Comparison of ENCODE assay signal across 21 mouse cellular contexts in the genomic region with DNA sequence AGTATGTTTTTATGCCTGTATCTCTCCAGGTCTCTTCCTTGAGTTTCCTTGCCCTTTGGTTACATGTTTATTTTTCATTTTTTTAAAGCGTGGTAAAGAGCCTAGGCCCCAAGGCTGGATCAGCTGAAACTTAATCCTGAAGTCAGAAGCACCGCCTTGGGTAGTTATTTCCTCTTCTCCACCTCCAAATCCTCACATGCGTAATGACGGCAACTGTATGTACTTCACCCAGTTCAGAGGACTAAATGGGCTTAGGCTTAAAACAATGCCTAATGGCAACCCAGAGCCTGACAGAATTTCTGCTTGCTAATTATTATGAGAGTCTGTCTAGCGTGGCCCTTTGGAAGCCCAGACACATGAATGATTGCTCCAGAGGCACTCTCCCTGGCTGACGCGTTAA.
DNase-seq lines count a peak whose midpoint lies in the region; ATAC-seq and TF ChIP-seq lines count a peak whose summit lies in the region.
"Had no signal": no experiment of that assay in that cellular context is flagged by ENCODE, and none has a peak within 500 bp of the region (broad histone marks: within the 10 kb centered on the region; RNA-seq: fewer than 3 reads in every experiment).

No protein-coding gene starts in this region.

- DNase-seq in gastrocnemius, adult 2 months: no peak
- no peak for DNase-seq in gastrocnemius, postnatal 10 days
- peak; percentile 11 for DNase-seq in midbrain, embryonic 14.5 days
- peak; percentile 62 for DNase-seq in embryonic facial prominence, embryonic 14.5 days (ENCODE audit: low spot score)
- no peak for DNase-seq in heart, adult 8-10 months (ENCODE audit: low spot score)
- DNase-seq: cerebellum, adult 11-12 months; gastrocnemius, postnatal 14 days; heart, adult 18-20 months; heart, postnatal 14 days; kidney, adult 11 months; left cerebral cortex, postnatal 4 days; lung, postnatal 4 days; thymus, postnatal 36 days had no signal

- no peaks in the 10 kb centered on the region for H3K36me3 ChIP-seq in midbrain, embryonic 14.5 days (ENCODE audit: control insufficient read depth, insufficient read depth, low read length)
- no peaks in the 10 kb centered on the region for H3K36me3 ChIP-seq in midbrain, embryonic 15.5 days (replicated peaks)
- H3K36me3 ChIP-seq in embryonic facial prominence, embryonic 14.5 days (ENCODE audit: control insufficient read depth, insufficient read depth, low read length): no peaks in the 10 kb centered on the region
- H3K36me3 ChIP-seq: forebrain, embryonic 10.5 days; heart, embryonic 13.5 days; hindbrain, embryonic 12.5 days; stomach, embryonic 15.5 days had no signal

- TF ChIP-seq CTCF in gastrocnemius, adult 2 months (IDR thresholded peaks at IDR 0.05): no peak

- H3K9ac ChIP-seq in midbrain, embryonic 14.5 days (replicated peaks; ENCODE audit: low read length): no peak overlapping the region
- H3K9ac ChIP-seq in midbrain, embryonic 15.5 days: no peak overlapping the region
- no peak overlapping the region for H3K9ac ChIP-seq in embryonic facial prominence, embryonic 14.5 days (ENCODE audit: low read depth, low read length)
- H3K9ac ChIP-seq: heart, embryonic 13.5 days; hindbrain, embryonic 12.5 days; stomach, embryonic 15.5 days had no signal

- intact Hi-C loops in gastrocnemius, adult 2 months (cut with DNase I): no loop called here

- no peaks in the 10 kb centered on the region for H3K27me3 ChIP-seq in midbrain, embryonic 14.5 days (ENCODE audit: control insufficient read depth, insufficient read depth, low read length)
- H3K27me3 ChIP-seq in midbrain, embryonic 15.5 days (replicated peaks): no peaks in the 10 kb centered on the region
- no peaks in the 10 kb centered on the region for H3K27me3 ChIP-seq in embryonic facial prominence, embryonic 14.5 days (replicated peaks; ENCODE audit: control insufficient read depth, insufficient read depth, low read length)
- H3K27me3 ChIP-seq: heart, embryonic 13.5 days; hindbrain, embryonic 12.5 days; Patski; stomach, embryonic 15.5 days had no signal

- no peaks in the 10 kb centered on the region for H3K4me1 ChIP-seq in midbrain, embryonic 14.5 days (ENCODE audit: control insufficient read depth, insufficient read depth, low read length)
- H3K4me1 ChIP-seq in midbrain, embryonic 15.5 days: no peaks in the 10 kb centered on the region
- H3K4me1 ChIP-seq in embryonic facial prominence, embryonic 14.5 days (ENCODE audit: control insufficient read depth, insufficient read depth, low read length): peaks cover 22% of the 10 kb centered on the region
- H3K4me1 ChIP-seq: stomach, embryonic 15.5 days had no signal

- no peak; the same call in 1 of the 2 replicates for ATAC-seq in midbrain, embryonic 14.5 days (ENCODE audit: low FRiP score, low TSS enrichment)
- no peak for ATAC-seq in midbrain, embryonic 15.5 days (replicated peaks)
- ATAC-seq in embryonic facial prominence, embryonic 14.5 days (ENCODE audit: low read depth): peak; percentile 75
- no peak for ATAC-seq in granulocyte monocyte progenitor cell, adult 5-6 weeks (replicated peaks; ENCODE audit: poor library complexity, severe bottlenecking)
- ATAC-seq: CD4-positive, CD25-positive, alpha-beta regulatory T cell, adult 4 months; Patski had no signal

- no peaks in the 10 kb centered on the region for H3K9me3 ChIP-seq in midbrain, embryonic 14.5 days (ENCODE audit: control insufficient read depth, low read length)
- no peaks in the 10 kb centered on the region for H3K9me3 ChIP-seq in midbrain, embryonic 15.5 days
- H3K9me3 ChIP-seq in embryonic facial prominence, embryonic 14.5 days (ENCODE audit: control insufficient read depth, low read length): no peaks in the 10 kb centered on the region
- H3K9me3 ChIP-seq: forebrain, embryonic 10.5 days; heart, embryonic 13.5 days; hindbrain, embryonic 12.5 days; stomach, embryonic 15.5 days had no signal

- 85% methylated on average over 7 of the region's 7 CpGs for WGBS in midbrain, embryonic 14.5 days
- WGBS in midbrain, embryonic 15.5 days: 77% methylated on average over 7 of the region's 7 CpGs
- WGBS in embryonic facial prominence, embryonic 14.5 days: 42% methylated on average over 7 of the region's 7 CpGs

- H3K4me3 ChIP-seq in gastrocnemius, adult 2 months: peak overlapping the region; percentile 21
- H3K4me3 ChIP-seq in midbrain, embryonic 14.5 days (replicated peaks; ENCODE audit: low read depth, low read length): no peak overlapping the region
- no peak overlapping the region for H3K4me3 ChIP-seq in midbrain, embryonic 15.5 days
- H3K4me3 ChIP-seq in embryonic facial prominence, embryonic 14.5 days (ENCODE audit: low read depth, low read length): no peak overlapping the region
- H3K4me3 ChIP-seq: forebrain, embryonic 10.5 days; heart, embryonic 13.5 days; hindbrain, embryonic 12.5 days; stomach, embryonic 15.5 days had no signal

- no peak overlapping the region for H3K27ac ChIP-seq in gastrocnemius, adult 2 months
- H3K27ac ChIP-seq in midbrain, embryonic 14.5 days (replicated peaks; ENCODE audit: low read depth, low read length): no peak overlapping the region
- no peak overlapping the region for H3K27ac ChIP-seq in midbrain, embryonic 15.5 days
- peak overlapping the region; percentile 33; the same call in 1 of the 2 replicates for H3K27ac ChIP-seq in embryonic facial prominence, embryonic 14.5 days (replicated peaks; ENCODE audit: low read depth, low read length)
- H3K27ac ChIP-seq: heart, embryonic 13.5 days; hindbrain, embryonic 12.5 days; stomach, embryonic 15.5 days had no signal

- H3K4me2 ChIP-seq in midbrain, embryonic 14.5 days (ENCODE audit: low read length): no peak overlapping the region
- H3K4me2 ChIP-seq in midbrain, embryonic 15.5 days: no peak overlapping the region
- H3K4me2 ChIP-seq in embryonic facial prominence, embryonic 14.5 days (ENCODE audit: low read depth, low read length): peak overlapping the region; percentile 27
- H3K4me2 ChIP-seq: heart, embryonic 13.5 days; hindbrain, embryonic 12.5 days; stomach, embryonic 15.5 days had no signal

Comparison
In these comparisons a context has a peak if more than half of its experiments do, and no peak if none do; other contexts are left out.
1. DNase-seq: peak in midbrain, embryonic 14.5 days (single experiment) and embryonic facial prominence, embryonic 14.5 days (single experiment); none in gastrocnemius, adult 2 months (single experiment), gastrocnemius, postnatal 10 days (single experiment) and heart, adult 8-10 months (single experiment).